Mouse (Mus musculus) heart, adult 11 months (tissue): ENCODE measurements around the gene Tex37.
A peak's percentile ranks its signal among the peaks of the same experiment; 100 is the strongest.

Experiments used
- DNase-seq: peaks from one replicate; pipeline ENCODE4 v3.0.0; 2022

The Tex37 gene

DNA sequence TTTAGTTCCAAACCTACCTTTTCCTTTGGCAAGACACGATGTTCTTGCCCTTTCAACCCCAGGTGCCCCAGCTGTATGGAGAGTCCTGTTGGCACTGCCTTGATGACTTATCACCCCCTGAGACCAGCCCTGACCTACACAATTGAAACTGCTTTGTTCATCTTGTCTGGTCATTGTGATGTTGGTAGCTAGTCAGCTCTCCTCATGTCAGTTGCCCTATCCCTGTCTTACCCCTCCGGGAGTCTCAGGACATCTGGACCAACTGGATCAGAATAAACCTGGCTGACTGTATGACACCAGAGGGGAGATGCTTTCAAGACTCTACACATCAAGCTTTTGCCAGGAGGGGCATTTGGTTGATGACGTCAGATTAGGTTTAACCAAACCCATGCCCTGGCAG lies at the start of gene Tex37:
Gene Tex37 (minus strand): TSS at position 101 of the 400 bp plus-strand sequence.
- no peak for DNase-seq

DNA sequence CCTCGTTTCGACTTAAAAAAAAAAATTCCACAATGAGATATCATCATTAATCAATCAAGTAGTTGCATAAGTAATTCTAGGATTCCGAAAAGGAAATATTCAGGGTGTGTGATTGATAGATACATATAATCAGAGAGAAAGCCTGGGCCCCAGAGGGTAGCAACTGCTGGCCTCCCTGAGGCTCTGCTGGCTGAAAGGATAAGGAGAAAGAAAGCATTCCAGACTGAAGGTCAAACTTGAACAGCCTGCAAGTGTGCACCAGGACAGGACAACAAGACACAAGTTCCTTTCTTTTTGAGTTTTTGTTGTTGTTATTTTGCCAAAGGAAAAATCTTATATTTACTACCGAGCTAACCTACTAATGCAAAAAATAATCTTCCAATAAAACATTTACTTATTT lies 49.6 kb upstream of the Tex37 start:
- DNase-seq: no peak

DNA sequence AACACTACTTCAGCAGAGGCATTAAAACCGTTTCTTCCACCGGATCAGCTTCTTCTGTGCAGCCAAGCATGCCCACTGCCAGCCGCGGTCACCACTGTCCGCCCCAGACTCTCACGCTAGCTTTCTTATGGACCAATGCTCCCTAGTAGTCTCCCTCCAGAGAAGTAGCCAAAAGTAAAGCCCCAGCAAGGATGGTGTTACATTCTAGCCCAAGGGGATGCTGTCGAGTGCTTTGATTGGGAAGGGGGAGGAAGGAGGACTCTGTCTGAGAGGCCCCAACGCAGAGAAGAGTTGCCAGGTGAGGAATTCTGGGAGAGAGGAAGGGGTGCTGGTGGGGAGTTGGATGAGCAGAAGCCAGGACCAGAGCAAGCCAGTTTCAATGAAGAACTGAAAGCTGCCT lies 48.7 kb upstream of the Tex37 start:
- DNase-seq: no peak

DNA sequence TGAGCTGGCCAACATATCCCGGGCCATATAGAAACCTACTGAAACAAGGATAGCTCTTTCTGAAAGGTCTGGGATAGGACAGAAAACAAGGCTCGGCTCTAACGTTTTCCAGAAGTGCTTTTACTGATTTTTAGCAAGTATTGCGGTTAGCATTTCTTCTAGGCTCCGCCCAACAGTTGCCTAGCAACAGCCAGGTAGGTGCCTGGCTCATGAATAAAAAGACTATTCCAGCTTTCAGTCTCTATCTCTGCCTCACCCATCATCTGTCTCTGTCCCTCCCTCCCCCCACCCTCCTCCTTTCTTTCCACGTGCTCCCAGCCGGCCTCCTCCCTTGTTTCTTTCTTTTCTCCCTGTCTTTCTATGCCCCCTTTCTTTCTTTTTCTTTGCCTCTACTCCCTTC lies 47.0 kb upstream of the Tex37 start:
- DNase-seq: no peak

DNA sequence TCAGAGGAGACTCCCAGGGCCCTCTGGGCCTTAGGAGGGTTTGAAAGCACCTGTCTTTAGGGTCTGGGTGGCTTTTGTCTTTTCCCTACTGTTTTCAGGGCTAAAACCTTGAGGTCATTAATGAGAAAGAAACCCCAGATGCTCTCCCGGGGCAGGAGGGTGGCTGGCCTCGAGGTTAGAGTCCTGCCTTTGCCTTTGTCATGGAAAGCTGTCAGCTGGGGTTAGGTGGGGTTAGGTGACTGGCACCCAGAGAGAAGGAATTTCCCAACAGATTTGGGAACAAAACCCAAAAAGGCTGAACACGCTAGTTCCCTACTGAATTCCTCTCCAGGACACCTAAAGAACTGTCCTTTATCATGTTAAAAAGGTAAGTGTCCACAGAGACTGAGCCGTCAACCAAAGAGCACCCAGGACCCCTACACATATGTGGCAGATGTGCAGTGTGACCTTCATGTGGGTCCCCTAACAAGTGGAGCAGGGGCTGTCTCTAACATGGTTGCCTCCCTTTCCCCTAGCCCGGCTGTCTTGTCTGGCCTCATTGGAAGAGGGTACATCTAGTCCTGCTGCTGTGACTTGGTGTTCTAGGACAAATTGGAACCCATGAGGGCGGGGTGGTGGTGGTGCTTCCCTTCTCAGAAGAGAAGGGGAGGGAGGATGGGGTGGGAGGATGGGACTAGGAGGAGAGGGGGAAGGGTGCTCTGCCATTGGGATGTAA lies 45.5 kb upstream of the Tex37 start:
- no peak for DNase-seq

DNA sequence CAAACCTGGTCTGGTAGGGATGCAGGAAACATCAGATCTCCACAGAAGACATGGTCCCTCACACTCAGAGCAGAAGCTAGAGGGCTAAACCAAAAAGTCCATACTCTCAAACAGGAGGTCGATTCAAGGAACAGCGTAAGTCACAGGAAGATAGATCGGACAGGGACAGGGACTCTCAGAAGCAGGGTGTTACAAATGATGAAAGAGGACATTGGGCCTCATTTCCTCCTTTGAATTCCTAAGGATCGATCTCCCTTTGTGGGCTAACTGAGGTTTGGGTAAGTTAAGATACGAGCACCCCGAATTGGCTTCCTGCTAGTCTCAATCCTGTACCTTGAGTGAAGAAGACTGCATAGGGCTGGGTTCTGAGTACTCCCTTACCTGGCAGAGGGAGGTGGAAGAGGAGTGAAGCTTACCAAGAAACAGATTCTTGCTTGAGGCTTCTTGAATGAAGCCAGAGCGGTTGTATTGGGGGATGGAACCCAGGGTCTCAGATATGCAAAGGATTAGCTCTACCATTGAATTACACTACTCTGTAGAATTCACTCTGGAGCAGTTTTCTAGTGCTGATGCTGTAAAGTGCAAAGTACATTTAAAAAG lies 38.7 kb upstream of the Tex37 start:
- DNase-seq: no peak

DNA sequence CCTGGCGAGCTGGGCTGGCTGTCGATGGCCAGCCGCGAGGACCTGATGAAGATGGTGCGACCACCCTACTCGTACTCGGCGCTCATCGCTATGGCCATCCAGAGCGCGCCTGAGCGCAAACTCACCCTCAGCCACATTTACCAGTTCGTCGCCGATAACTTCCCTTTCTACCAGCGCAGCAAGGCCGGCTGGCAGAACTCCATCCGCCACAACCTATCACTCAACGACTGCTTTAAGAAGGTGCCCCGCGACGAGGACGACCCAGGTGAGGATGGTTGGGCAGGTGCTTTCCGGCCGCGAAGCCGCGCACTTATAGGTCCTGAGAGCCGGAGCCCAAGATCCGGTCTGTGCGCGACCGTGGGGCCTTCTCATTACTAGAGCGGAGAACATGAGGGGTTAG lies 38.2 kb upstream of the Tex37 start:
- DNase-seq: no peak

DNA sequence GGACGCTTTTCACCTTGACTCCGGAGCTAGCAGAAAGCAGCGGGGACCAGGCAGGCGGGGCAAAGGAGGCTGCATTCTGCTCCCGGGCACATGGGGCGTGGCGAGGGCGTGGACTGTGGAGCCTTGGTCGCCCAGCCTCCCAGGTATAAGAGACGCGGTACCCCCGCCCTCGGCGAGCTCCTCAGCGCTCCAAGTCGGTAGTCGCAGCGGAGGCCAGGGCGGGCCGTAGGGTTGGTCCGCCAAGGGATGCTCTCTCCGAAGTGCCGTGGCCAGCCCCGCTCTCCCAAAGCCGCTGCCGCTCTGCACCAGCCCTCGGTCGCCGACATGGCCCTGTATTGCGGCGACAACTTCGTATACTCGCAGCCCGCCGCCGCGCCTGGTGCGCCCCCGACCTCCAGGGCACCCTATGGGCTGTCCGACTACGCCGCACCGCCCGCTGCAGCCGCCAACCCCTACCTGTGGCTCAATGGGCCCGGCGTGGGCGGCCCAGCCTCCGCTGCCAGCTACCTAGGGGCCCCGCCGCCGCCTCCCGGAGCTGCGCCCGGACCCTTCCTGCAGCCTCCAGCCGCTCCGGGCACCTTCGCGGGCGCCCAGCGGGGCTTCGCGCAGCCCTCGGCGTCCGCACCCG lies 37.7 kb upstream of the Tex37 start, which contains the start of gene Foxi3:
Gene Foxi3 (plus strand): TSS at position 247 of the 628 bp plus-strand sequence.
- no peak for DNase-seq

DNA sequence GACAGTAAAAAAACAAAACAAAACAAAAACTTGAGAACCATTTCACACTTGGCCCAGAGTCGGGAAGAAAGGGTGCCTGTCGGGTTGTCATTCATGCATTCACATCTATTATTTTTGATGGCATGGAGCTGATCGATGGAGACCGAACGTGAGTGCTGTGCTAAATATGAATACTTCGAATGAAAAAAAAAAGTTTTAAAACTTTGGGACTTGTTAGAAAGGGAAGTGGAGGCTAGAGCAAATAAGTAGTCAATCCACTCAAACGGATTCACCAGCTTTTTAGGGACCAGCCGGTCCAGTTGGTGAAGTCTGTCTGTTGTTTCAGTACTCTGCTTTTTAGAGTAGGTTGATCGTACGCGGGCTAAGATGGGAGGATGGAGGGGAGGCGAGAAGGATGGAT lies 37.1 kb upstream of the Tex37 start:
- no peak for DNase-seq

DNA sequence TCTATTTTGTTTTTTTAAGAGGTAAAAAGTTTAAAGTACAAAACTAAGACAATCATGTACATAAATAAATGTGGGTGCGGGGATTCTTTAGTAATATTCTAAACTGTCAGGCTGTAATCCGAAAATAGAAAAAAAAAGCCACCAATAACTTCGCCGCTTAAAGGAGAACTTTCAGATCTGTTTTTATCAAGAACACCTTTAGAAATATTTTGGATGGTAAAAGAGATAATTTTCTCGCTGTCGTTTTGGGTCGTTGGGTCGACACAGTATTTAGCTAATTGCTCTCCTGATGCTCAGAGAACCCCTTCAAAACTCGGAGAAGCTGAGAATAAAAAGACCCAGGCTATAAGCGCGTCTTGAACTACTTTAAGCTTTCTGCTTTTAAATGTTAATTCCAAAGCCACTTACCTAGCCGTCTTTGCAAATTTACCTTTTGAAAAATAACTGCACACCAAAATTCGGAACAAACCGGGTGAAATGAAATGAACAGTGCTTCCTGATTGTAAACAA lies 36.6 kb upstream of the Tex37 start:
- DNase-seq: no peak

DNA sequence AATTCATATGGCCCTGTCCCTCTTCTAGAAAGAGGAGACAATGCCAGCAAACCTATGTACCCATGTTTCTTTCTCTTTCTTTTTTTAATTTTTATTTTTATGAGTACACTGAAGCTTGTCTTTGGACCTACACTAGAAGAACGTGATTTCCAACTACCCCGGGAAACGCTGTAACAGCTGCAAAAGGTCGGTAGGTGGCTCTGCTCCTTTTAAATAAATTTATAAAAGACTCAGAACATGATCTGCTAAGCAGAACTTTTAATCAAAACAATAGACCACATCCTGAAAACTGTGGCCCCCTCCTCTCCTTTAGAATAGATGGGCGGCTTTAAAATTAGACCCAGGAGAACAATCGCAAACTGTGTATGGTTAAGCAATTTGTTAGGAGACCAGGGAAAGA lies 35.3 kb upstream of the Tex37 start:
- DNase-seq: no peak

DNA sequence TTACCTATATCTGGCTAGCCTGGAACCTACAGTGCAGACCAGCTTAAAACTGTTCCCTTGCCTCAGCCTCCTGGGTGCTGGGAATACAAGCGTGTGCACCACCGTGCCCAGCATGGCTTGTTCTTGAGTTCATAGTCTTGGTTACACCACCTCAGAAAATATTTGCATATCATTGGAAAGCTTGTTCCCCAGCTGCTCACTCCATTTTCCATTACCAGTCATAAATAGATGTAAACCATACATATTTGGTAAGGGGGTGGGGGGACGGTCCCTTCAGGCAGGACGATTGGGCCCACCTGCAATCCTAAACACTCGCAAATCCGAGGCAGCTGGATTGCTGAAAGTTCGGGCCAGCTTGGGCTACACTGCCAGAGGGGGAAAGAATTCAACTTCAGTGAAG lies 34.5 kb upstream of the Tex37 start:
- DNase-seq: no peak

DNA sequence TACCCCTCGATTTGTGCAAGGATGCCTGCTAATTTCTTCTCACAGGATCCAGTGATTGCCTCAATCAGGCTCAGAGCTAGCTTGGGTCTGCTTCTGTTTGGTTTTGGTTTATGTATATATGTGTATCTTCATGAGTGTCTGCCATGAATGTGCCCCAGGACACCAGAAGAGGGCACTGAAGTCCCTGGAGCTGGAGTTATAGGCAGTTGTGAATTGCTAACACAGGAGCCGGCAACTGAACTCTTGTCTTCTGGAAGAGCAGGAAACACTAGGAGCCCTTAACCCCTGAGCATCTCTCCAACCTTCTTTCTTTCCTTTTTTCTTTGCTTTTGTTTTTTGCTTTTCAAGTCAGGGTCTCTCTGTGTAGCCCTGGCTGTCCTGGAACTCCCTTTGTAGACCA lies 13.1 kb upstream of the Tex37 start:
- DNase-seq: no peak

DNA sequence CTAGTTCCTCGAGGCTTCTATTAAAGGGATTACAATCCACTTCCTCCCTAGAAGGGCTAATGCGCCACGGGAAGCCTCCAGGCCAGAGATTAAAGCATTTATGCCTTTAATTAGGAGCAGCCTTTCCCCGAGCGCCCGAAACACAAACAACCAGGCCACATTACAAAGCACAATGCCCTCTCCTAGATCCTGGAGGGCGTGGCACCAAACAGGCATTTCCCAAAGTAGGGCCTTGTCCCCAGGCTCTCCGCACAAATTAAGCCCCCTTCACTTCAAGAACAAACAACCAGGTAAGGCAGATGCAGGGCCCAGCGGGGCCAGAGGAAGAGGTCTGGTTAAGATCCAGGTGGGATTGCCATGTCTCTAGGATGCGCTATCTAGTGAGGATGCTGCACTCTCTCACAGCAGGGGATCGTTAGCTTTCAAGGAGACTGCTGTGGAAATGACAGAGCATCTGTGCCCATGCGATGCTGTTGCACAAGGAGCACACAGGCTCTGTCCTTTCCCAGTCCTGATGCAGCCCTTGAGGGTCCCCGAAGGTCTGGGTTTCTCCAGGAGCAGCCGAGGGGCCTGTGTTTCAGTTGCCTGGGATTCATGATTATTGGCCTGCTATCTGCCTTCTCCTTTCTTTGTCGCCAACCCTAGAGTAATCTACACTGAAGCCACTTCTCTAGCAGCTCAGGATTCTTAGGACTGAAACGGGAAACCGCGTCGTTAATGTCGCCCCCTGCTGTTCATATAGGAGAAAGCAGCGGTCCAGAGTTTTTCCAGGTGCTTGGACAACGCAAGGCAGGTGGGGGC lies 2.7 kb upstream of the Tex37 start:
- DNase-seq: no peak

DNA sequence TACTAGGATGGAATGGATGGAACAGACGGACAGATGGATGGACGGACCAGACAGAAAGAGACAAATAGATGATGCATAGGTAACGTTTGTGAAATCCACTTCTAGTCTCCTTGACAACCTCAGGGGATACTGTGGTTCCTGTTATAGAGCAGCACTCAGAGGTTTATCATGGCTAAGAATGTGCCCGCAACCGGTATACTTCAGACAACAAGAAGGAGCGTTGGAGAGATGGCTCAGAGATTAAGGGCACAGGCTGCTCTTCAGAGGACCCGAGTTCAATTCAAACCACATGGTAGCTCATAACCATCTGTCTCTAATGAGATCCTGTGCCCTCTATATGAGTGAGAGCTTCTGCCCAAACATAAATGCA lies 6.3 kb downstream of the Tex37 start:
- DNase-seq: no peak

DNA sequence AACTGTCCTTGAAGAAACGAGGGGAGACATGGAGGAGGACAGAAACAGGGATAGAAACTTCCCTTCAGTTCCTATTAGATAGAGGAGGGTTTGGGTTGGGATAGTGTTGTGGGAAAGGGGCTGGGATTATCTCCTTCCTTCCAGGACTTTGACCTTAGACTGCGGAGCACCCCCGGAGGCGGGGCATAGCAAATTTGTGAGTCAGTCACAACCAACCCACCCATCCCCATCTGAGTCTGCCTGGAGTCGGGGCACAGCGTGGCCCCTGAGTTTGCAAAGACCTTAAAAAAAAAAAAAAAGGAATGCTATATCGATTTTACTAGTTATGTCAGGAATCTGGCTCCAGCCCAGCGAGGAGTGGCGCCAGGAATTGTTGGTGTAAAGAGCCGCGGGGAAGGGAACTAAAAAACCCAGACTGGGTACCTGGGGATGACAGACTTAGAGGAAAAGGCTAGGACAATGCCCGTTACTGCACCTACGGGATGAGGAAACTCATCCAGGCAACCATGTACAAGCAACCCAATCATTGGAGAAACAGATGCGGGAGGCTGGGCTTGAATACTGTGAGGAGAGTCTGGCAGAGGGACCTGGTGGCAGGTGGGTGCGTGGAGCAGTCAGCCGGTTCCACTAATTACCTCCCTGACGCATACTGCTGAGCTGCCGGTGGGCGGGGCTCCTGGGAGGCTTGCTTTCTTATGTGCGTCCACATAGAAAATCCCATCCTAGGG lies 6.9 kb downstream of the Tex37 start:
- no peak for DNase-seq

DNA sequence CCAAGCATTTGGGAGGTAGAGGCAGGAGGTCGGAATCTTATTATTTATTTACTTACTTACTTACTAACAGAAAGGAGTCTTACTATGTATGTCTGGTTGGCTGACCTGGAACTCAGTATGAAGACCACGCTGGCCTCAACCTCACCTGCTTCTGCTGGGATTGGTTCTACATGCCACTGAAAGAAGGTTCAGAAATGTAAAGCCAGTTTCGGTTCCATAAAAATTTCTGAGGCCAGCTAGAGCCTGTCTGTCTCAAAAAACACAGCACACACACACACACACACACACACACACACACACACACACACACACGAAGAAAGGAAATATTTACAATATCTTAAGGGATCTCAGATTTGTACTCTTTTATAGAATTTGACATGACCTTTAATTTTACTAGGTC lies 8.4 kb downstream of the Tex37 start:
- no peak for DNase-seq

DNA sequence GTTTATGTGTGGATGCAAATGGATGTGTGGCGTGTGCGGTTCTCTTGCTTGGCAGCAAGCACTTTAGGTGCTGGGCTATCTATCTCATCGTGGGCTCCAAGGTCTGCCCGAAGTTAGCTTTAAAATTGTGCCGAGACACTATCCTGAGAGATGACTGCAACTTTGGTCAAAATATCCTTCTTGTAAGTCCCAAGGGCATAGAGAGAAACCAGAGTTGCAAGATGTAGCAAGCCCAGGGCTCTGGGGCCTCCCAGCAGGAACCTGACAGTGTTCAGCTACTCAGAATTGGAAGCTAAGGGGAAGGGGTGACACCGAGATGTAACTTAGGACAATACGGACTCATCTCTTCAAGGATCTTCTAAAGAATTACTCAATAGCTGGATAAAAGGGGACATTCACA lies 9.2 kb downstream of the Tex37 start:
- no peak for DNase-seq

DNA sequence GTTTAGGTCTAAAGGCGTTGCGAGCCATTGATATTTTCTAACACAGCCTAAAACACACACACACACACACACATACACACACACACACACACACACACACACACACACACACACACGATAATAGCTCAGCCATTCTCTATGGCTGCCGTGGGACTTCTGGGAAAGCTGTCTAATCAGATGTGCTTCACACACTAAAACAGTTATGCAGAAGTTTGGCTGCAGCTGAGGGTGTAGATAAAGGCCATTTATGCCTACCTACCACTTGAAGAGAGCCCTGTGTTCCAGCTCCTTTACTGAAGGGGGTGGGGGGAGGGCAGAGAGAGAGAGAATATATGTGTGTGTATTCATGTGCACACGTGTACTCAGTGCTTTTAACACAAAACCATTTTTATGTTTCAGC lies 15.0 kb downstream of the Tex37 start:
- no peak for DNase-seq

DNA sequence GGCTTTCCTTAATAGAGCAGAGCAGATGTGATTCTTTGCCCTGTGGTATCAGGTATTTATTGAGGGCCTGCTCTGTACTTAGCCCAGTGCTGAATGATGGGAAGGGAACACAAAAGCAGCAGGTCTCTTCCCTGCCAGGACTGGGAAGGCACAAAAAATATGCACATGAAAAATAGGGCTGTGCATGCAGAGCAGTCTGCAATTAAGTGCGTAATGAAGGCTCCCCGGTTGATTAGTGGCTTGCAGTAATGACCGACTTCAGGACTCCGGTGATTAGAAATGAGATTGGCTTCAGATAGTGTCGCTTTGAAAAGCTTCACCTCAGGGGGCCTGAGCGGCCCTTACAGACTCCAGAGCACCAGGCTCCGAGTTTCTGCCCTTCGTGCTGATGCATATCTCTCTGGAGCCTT lies 19.1 kb downstream of the Tex37 start:
- DNase-seq: no peak

DNA sequence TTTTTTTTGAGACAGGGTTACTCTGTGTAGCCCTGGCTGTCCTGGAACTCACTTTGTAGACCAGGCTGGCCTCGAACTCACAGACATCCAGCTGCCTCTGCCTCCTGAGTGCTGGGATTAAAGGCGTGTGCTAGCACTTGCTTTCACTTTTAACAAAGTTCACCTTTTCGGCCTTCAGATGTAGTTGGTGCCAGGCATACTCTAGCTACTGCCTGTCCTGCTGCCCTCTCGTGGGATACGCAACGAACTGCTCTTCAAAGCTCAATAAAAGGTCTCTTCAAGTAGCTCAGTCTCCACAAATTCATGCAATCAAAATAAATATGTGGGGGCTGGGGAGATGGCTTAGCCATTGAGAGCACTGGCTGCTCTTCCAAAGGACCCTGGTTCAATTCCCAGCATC lies 20.6 kb downstream of the Tex37 start:
- no peak for DNase-seq

DNA sequence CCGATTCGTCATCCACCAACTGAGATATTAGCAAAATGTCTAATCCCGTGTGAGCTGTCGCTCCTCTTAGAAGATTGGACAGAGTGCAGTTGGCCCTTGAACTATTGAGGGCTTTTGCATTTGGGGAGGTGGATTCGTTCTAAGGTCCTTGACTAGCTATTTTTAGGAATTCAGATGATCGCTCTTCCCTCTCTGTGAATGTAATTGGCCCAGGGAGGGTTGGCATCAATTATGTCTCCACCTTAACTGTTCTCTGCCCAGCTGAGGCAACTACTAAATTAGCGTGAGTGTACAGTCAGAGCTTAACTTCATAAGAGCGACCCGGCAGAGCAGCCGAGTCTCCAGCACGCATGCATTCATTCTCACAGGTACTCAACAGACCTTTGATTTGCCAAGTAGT lies 30.7 kb downstream of the Tex37 start:
- peak; percentile 81 for DNase-seq
